Comparison of ENCODE assay signal across 7 mouse cellular contexts in the genomic region with DNA sequence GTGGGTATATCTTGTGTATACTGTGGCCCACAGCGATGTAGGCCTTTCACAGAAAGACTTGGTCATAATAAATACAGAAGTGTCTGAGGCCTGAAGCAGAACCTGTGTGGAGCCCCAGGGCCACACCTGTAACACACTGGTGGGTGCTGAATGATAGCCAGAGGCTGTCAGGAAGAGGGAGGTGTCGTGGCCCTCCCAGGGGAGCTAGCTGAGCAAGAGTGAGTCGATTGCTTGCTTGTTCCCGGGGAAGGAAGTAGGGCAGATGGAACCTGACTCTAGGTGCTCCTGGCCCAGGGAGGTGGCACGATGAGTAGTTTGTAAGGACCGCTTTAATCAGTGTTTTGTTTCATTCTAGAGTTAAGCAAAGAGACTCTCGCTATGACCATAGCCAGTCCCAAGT.
DNase-seq lines count a peak whose midpoint lies in the region; ATAC-seq lines count a peak whose summit lies in the region.

No protein-coding gene starts in this region.

- ATAC-seq in hindbrain, embryonic 16.5 days = no peak
- ATAC-seq in hindbrain, embryonic 14.5 days (ENCODE audit: low FRiP score) = no peak

- no peaks in the 10 kb centered on the region for H3K9me3 ChIP-seq in hindbrain, embryonic 16.5 days (ENCODE audit: control insufficient read depth, low read length)
- H3K9me3 ChIP-seq in hindbrain, embryonic 14.5 days (ENCODE audit: control insufficient read depth, low read length) = no peaks in the 10 kb centered on the region

- no peaks in the 10 kb centered on the region for H3K36me3 ChIP-seq in hindbrain, embryonic 16.5 days (ENCODE audit: control insufficient read depth, insufficient read depth, low read length)
- H3K36me3 ChIP-seq in hindbrain, embryonic 14.5 days (replicated peaks; ENCODE audit: control insufficient read depth, insufficient read depth) = no peaks in the 10 kb centered on the region

- intact Hi-C loops in heart, postnatal 14 days (cut with DNase I) = loop anchor here (5.0 kb wide), 1 partner anchor 37 kb away; no protein-coding TSS in a partner anchor

- no peaks in the 10 kb centered on the region; the same call in 1 of the 2 replicates for H3K27me3 ChIP-seq in hindbrain, embryonic 16.5 days (replicated peaks; ENCODE audit: control insufficient read depth, insufficient read depth, low read length)
- peaks cover 15% of the 10 kb centered on the region for H3K27me3 ChIP-seq in hindbrain, embryonic 14.5 days (ENCODE audit: control insufficient read depth, insufficient read depth, low read length)

- H3K4me3 ChIP-seq in hindbrain, embryonic 16.5 days (ENCODE audit: low read length) = no peak overlapping the region
- H3K4me3 ChIP-seq in hindbrain, embryonic 14.5 days (replicated peaks; ENCODE audit: low read length) = no peak overlapping the region

- no peak overlapping the region for H3K9ac ChIP-seq in hindbrain, embryonic 16.5 days (ENCODE audit: low read depth, low read length)
- H3K9ac ChIP-seq in hindbrain, embryonic 14.5 days = no peak overlapping the region

- 69% methylated on average over 7 of the region's 7 CpGs for WGBS in hindbrain, embryonic 16.5 days
- WGBS in hindbrain, embryonic 14.5 days = 64% methylated on average over 7 of the region's 7 CpGs

- no peak overlapping the region for H3K27ac ChIP-seq in hindbrain, embryonic 16.5 days (ENCODE audit: low read depth, low read length)
- H3K27ac ChIP-seq in hindbrain, embryonic 14.5 days = no peak overlapping the region

- peaks cover 39% of the 10 kb centered on the region for H3K4me1 ChIP-seq in hindbrain, embryonic 16.5 days (ENCODE audit: control insufficient read depth, insufficient read depth, low read depth, low read length)
- H3K4me1 ChIP-seq in hindbrain, embryonic 14.5 days (replicated peaks; ENCODE audit: control insufficient read depth, insufficient read depth, low read length) = peaks cover 28% of the 10 kb centered on the region

- peak overlapping the region; percentile 35; the same call in 1 of the 2 replicates for H3K4me2 ChIP-seq in hindbrain, embryonic 16.5 days (ENCODE audit: low read length)
- no peak overlapping the region for H3K4me2 ChIP-seq in hindbrain, embryonic 14.5 days (replicated peaks)

- DNase-seq in hindbrain, embryonic 14.5 days (ENCODE audit: low spot score) = no peak
- DNase-seq in thymus, postnatal 4 days = peak; percentile 38
- DNase-seq in thymus, postnatal 10 days (ENCODE audit: low spot score in 2 of 2) = no peak
- DNase-seq in heart, postnatal 14 days = peak; percentile 28 to 32
- DNase-seq in frontal cortex, postnatal 25 days (ENCODE audit: low spot score in 2 of 2) = no peak
- no peak for DNase-seq in kidney, postnatal 36 days

Comparison
In these comparisons a context has a peak if more than half of its experiments do, and no peak if none do; other contexts are left out.
1. DNase-seq: peak in thymus, postnatal 4 days (single experiment) and heart, postnatal 14 days (2 of 2); none in hindbrain, embryonic 14.5 days (single experiment), thymus, postnatal 10 days (0 of 2), frontal cortex, postnatal 25 days (0 of 2) and kidney, postnatal 36 days (0 of 2).